Comparison of ENCODE assay signal across 7 mouse cellular contexts in genomic region chrX:100344433-100344832, GRCm38 (mm10).
"Had no signal": no experiment of that assay in that cellular context is flagged by ENCODE, and none has a peak within 500 bp of the region (broad histone marks: within the 10 kb centered on the region; RNA-seq: fewer than 3 reads in every experiment).

No protein-coding gene starts in this region.

- DNase-seq: kidney, adult 8-10 months; kidney, postnatal 25 days; lung, embryonic 14.5 days; retina, postnatal 1 day; thymus, postnatal 4 days had no signal

- ATAC-seq: intestine, postnatal 0 days; midbrain, embryonic 15.5 days had no signal
